Mouse (Mus musculus) embryonic facial prominence, embryonic 13.5 days (tissue): ENCODE results near the gene Bdnf. TPM values are rescaled to one million over a fixed set of nuclear protein-coding genes. Genes with fewer than 3 reads are reported as not detected.

ENCODE experiments used
- ATAC-seq: fragments of 200-750 bp; cut with Nextera tagmentation; 2 replicates; pipeline ENCODE4 v1.8.0; 2017; ENCODE audit warnings: low read depth; ENCODE audit not compliant: insufficient number of reproducible peaks, insufficient read depth, low FRiP score, low TSS enrichment
- H3K27ac ChIP-seq: fragments of 300-500 bp; sonication (generic); 2 replicates; pipeline ENCODE4 v1.5.1; 2015; ENCODE audit warnings: moderate library complexity, mild to moderate bottlenecking, inconsistent platforms
- H3K27me3 ChIP-seq: fragments of 300-500 bp; sonication (generic); 2 replicates; pipeline ENCODE4 v1.6.1; 2015; ENCODE audit warnings: mild to moderate bottlenecking, inconsistent platforms
- H3K36me3 ChIP-seq: fragments of 300-500 bp; sonication (generic); 2 replicates; pipeline ENCODE4 v1.6.1; 2015; ENCODE audit warnings: mild to moderate bottlenecking, inconsistent platforms
- H3K4me1 ChIP-seq: fragments of 300-500 bp; sonication (generic); 2 replicates; pipeline ENCODE4 v1.6.1; 2015; ENCODE audit warnings: inconsistent platforms
- H3K4me2 ChIP-seq: fragments of 300-500 bp; sonication (generic); 2 replicates; pipeline ENCODE4 v1.6.1; 2015; ENCODE audit warnings: moderate library complexity, mild to moderate bottlenecking, inconsistent platforms
- H3K4me3 ChIP-seq: fragments of 300-500 bp; sonication (generic); 2 replicates; pipeline ENCODE4 v1.5.1; 2015; ENCODE audit warnings: mild to moderate bottlenecking, inconsistent platforms
- H3K9ac ChIP-seq: fragments of 300-500 bp; sonication (generic); 2 replicates; pipeline ENCODE4 v1.6.1; 2015; ENCODE audit warnings: mild to moderate bottlenecking, inconsistent platforms
- H3K9me3 ChIP-seq: fragments of 300-500 bp; sonication (generic); 2 replicates; pipeline ENCODE4 v1.6.1; 2016; ENCODE audit warnings: inconsistent platforms
- WGBS: fragments of 180-500 bp; shearing (Covaris S2); methylation state at CpG from one replicate; pipeline ENCODE4 v1.1.7; 2015; ENCODE audit warnings: mixed read lengths; 5-methylcytosine and 5-hydroxymethylcytosine counted together
- polyA plus RNA-seq: library from polyadenylated mRNA; unstranded; fragments of >200 nt; fragmentation: Nextera tagmentation; extraction: Ambion mirVana; gene quantifications from 2 replicates; pipeline ENCODE4 v1.2.1, GENCODE M21; 2015

Gene Bdnf
- polyA plus RNA-seq, 1 experiment from 2014 or later, result 5.1 TPM

- H3K27me3 ChIP-seq, result no peaks in the 10 kb centered on the region
- H3K36me3 ChIP-seq, result no peaks in the 10 kb centered on the region
- no peak overlapping the region for H3K9ac ChIP-seq
- H3K4me2 ChIP-seq, result no peak overlapping the region
- H3K4me3 ChIP-seq, result no peak overlapping the region
- H3K27ac ChIP-seq, result no peak overlapping the region
- no peaks in the 10 kb centered on the region for H3K9me3 ChIP-seq
- ATAC-seq, result no peak
- no peaks in the 10 kb centered on the region for H3K4me1 ChIP-seq
Measured at GRCm38 (mm10) chr2:109748412-109748811, 73.9 kb downstream of the Bdnf start.

GRCm38 (mm10) chr2:109748815-109749214, 74.3 kb downstream of the Bdnf start:
- H3K27ac ChIP-seq, result no peak overlapping the region
- 76% methylated on average over 4 of the region's 4 CpGs for WGBS
- H3K27me3 ChIP-seq, result no peaks in the 10 kb centered on the region
- no peak overlapping the region for H3K4me3 ChIP-seq
- no peaks in the 10 kb centered on the region for H3K4me1 ChIP-seq
- no peak overlapping the region for H3K4me2 ChIP-seq
- no peaks in the 10 kb centered on the region for H3K36me3 ChIP-seq
- ATAC-seq, result no peak
- no peaks in the 10 kb centered on the region for H3K9me3 ChIP-seq
- no peak overlapping the region for H3K9ac ChIP-seq

GRCm38 (mm10) chr2:109749964-109750363, 75.5 kb downstream of the Bdnf start:
- H3K36me3 ChIP-seq, result no peaks in the 10 kb centered on the region
- no peak overlapping the region for H3K27ac ChIP-seq
- no peak overlapping the region for H3K4me3 ChIP-seq
- H3K4me1 ChIP-seq, result no peaks in the 10 kb centered on the region
- H3K27me3 ChIP-seq, result no peaks in the 10 kb centered on the region
- no peak overlapping the region for H3K4me2 ChIP-seq
- H3K9me3 ChIP-seq, result no peaks in the 10 kb centered on the region
- H3K9ac ChIP-seq, result no peak overlapping the region
- no peak for ATAC-seq

GRCm38 (mm10) chr2:109750484-109750883, 76.0 kb downstream of the Bdnf start:
- no peak overlapping the region for H3K4me3 ChIP-seq
- H3K9me3 ChIP-seq, result no peaks in the 10 kb centered on the region
- no peaks in the 10 kb centered on the region for H3K4me1 ChIP-seq
- ATAC-seq, result no peak
- no peak overlapping the region for H3K27ac ChIP-seq
- H3K4me2 ChIP-seq, result no peak overlapping the region
- no peak overlapping the region for H3K9ac ChIP-seq
- no peaks in the 10 kb centered on the region for H3K27me3 ChIP-seq
- H3K36me3 ChIP-seq, result no peaks in the 10 kb centered on the region
- WGBS, result 68% methylated on average over 1 of the region's 1 CpGs

- Histone ChIP-seq H3K9ac (no peak overlapping the region), H3K4me1 (no peaks in the 10 kb centered on the region), H3K4me2 (no peak overlapping the region), H3K27me3 (no peaks in the 10 kb centered on the region), H3K4me3 (no peak overlapping the region), H3K27ac (no peak overlapping the region), H3K9me3 (no peaks in the 10 kb centered on the region), H3K36me3 (no peaks in the 10 kb centered on the region)
- 77% methylated on average over 2 of the region's 2 CpGs for WGBS
- no peak for ATAC-seq
Measured at GRCm38 (mm10) chr2:109756305-109756704, 81.8 kb downstream of the Bdnf start.

- Histone ChIP-seq H3K9me3 (no peaks in the 10 kb centered on the region), H3K4me2 (no peak overlapping the region), H3K4me3 (no peak overlapping the region), H3K27ac (no peak overlapping the region), H3K27me3 (no peaks in the 10 kb centered on the region), H3K36me3 (no peaks in the 10 kb centered on the region), H3K4me1 (no peaks in the 10 kb centered on the region), H3K9ac (no peak overlapping the region)
- no peak for ATAC-seq
- whole genome bisulfite sequencing, result 93% methylated on average over 2 of the region's 2 CpGs
Measured at GRCm38 (mm10) chr2:109766772-109767171, 92.3 kb downstream of the Bdnf start.

- Histone ChIP-seq H3K27ac (no peak overlapping the region), H3K9ac (no peak overlapping the region), H3K4me2 (no peak overlapping the region), H3K4me1 (no peaks in the 10 kb centered on the region), H3K36me3 (no peaks in the 10 kb centered on the region), H3K4me3 (no peak overlapping the region), H3K27me3 (no peaks in the 10 kb centered on the region), H3K9me3 (no peaks in the 10 kb centered on the region)
- no peak for ATAC-seq
- 74% methylated on average over 3 of the region's 3 CpGs for WGBS
Measured at GRCm38 (mm10) chr2:109768814-109769213, 94.3 kb downstream of the Bdnf start.

DNA sequence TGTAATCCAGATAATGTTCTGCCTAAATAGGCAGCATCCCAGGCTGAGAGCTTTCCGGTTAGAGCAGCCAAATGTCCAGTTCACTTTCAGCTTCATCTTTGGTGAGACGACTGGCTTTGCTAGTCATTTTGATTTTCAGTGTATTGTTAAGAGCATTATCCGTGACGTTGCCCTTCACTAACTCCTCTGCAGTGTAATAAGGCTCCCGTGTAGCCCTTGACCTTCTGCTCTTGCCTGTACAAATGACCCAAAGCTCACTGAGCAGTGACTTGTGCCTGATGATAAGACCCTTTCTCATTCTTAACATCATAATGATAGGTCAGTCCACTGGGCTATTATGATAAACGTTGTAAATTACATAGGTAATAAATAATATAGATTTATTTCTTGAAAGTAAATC, 101.9 kb downstream of the Bdnf start:
- H3K9me3 ChIP-seq, result no peaks in the 10 kb centered on the region
- no peak overlapping the region for H3K4me3 ChIP-seq
- no peak overlapping the region for H3K4me2 ChIP-seq
- no peaks in the 10 kb centered on the region for H3K4me1 ChIP-seq
- ATAC-seq, result no peak
- H3K27ac ChIP-seq, result no peak overlapping the region
- H3K36me3 ChIP-seq, result no peaks in the 10 kb centered on the region
- H3K9ac ChIP-seq, result no peak overlapping the region
- 70% methylated on average over 6 of the region's 6 CpGs for WGBS
- no peaks in the 10 kb centered on the region for H3K27me3 ChIP-seq

Other genes starting within 250 kb of the Bdnf start
- gene Lin7c, start 216.2 kb downstream of the Bdnf start, polyA plus RNA-seq, result 54.0 and 61.3 TPM in 2 replicates
- gene Lgr4, start 242.9 kb downstream of the Bdnf start, polyA plus RNA-seq, result 19.3 and 21.3 TPM in 2 replicates